Mouse (Mus musculus): ENCODE results near the gene Arih2.

The Arih2 gene

DNA sequence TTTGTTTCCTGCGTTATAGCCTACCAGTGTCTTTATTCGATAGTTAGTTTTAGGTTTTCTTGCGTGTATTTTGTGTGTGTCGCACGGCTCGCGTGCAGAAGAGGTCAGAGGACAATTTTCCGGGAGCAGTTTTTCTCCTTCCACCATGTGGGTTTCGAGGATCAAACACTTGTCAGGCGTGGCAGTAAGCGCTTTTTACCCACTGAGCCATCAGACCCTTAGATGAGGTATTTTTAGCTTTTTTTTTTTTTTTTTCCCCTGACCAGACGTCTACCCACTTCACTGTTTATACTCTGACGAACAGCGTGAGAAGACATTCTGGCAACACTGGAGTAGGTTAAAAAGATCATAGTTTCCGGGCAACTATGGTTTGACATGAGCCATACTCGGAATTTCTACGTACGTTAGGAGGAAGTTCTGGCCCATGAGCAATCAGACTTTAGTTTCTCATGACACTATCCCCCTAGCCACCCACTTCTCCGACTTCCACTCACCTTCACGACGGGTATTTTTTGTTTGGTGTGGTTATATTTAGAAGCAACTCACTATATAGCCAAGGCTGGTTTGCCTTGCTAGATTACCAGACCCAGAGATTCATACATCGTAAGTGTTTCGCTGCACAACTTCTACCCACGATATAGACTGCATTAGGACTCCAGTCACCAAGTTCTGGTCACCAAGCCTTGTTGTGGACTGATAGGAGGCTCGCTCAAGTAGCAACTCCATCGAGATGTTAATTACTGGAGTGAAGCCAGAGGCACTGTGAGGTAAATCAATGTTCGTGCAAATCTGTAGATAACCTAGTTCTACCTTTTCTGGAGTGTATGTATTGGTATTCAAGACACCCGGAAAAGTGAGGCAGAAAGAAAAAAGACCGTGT is 615 bp upstream of the Arih2 start:
- DNase-seq = no peak

GRCm38 (mm10) chr9:108648166-108648565 is 1.0 kb downstream of the Arih2 start:
- DNase-seq = peak; percentile 58

- no peak for DNase-seq
Measured at GRCm38 (mm10) chr9:108639825-108640224, 9.4 kb downstream of the Arih2 start.

- DNase-seq = no peak
Measured at GRCm38 (mm10) chr9:108635415-108635814, 13.8 kb downstream of the Arih2 start.

DNA sequence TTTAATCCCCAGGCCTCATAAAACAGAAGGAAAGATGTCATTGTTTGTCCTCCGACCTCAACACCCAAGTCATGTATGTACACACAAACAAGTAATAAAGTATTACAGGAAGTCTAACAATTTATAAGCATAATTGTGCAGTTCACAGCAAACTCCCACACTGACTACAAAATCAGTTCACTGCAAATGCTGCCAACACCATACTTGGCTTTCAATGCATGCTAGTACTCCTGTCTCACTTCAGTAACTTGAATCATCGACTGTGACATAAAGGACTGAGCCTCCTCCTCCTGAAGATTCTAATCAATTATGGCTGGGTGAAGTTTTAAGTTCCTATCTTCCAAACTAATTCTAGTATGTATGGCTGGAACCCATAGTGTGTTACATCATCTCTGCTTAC is 15.3 kb downstream of the Arih2 start:
- DNase-seq = no peak

GRCm38 (mm10) chr9:108632375-108632774 is 16.8 kb downstream of the Arih2 start:
- no peak for DNase-seq

DNA sequence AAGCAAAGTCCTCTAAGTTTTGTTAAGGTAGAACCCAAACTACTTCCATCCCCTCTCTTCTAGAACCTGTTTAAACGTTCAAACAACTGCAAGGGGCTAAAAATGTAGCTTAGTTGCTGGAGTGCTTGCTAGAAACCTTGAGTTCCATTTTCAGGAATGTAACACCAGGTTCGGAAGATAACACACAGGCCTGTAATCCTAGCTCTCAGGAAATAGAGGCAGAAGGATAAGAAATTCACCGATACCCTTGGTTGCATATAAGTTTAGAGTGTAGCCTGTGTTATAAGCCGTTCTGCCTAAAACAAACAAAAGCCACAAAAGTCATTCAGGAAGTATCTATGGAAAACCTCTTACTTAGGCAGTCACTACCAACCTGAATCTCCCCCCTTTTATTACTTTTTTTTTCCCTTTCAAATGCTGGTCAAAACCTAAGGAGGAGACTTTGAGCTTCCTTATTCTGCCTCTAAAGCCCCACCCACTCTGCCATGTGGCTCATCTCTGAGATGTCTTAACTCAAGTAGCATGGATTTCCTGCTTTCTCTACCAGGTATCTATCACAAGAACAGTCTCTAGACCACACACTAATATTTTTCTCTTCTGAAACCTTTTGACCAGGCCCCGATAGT is 17.4 kb downstream of the Arih2 start:
- DNase-seq = no peak

DNA sequence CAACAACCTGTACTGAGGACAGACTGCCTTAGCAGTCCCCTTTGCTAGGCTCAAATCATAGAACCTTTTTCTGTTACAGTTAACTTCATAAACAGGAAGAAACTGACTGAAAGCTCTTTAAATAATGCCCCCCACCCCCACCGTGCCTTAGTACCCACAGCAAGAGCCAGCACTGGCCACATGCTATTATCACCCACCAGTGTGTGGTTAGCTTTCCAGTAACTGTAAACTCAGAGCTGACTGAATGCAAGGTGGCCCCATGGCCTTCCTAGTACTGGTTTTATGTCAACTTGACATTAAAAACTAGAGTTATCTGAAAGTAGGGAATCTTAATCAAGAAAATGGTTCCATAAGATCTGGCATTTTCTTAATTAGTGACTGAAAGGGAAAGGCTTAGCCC is 18.5 kb downstream of the Arih2 start:
- no peak for DNase-seq

DNA sequence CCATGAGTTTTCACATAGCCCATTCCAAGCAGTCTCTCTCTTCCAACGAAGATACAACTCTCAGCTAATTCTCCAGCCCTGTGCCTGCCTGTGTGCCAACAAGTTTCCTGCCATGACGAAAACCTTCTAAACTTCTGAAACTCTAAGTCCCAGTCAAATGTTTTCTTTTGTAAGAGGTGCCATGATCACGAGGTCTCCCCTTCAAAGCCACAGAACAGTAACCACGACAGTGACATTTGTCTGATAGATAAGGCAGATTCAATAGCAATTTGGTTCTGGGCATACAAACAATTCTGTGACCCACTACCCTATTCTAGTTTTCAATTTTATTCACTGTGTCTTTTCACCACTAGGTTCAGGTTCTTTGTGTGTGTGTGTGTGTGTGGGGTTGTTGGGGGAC is 21.0 kb downstream of the Arih2 start:
- no peak for DNase-seq

GRCm38 (mm10) chr9:108626498-108626897 is 22.7 kb downstream of the Arih2 start:
- DNase-seq = peak; percentile 48

DNA sequence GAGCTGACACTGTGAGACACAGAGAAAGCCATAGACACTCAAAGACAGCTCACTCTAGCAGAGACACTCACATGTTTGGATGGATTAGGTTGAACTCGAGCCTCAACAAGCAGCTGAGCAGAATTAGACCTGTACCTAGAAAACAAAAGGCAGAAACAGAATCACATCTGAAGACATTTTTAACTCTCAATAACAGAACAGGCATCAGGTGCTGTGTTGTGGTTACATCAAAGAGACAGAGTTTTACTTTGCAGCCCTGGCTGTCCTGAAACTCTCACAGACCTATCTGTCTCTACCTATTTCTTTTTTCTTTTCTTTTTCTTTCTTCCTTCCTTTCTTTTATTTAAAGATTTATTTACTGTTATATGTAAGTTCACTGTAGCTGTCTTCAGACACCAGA is 31.9 kb downstream of the Arih2 start:
- no peak for DNase-seq

- no peak for DNase-seq
Measured at GRCm38 (mm10) chr9:108611488-108611887, 37.7 kb downstream of the Arih2 start.

DNA sequence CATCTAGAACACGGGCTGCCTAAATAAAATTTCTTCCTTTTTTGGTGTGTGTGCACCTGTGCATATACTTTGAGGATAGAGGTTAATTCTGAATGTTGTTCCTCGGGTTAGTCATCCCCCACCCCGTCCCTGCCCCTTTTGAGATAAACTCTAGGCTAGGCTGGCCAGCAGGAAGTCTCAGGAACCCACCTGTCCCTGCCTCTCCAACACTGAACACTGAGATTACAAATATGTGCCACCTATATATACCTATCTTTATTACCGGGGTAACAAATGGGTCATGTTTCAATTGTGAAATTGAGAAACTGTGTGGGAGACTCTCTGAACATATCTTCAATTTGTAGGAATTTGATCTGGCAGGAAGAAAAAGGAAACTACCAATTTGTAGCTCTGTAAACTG is 40.3 kb downstream of the Arih2 start:
- no peak for DNase-seq

GRCm38 (mm10) chr9:108607929-108608328 is 41.3 kb downstream of the Arih2 start:
- peak; percentile 8 for DNase-seq

GRCm38 (mm10) chr9:108601986-108602385 is 47.2 kb downstream of the Arih2 start:
- DNase-seq = no peak

DNA sequence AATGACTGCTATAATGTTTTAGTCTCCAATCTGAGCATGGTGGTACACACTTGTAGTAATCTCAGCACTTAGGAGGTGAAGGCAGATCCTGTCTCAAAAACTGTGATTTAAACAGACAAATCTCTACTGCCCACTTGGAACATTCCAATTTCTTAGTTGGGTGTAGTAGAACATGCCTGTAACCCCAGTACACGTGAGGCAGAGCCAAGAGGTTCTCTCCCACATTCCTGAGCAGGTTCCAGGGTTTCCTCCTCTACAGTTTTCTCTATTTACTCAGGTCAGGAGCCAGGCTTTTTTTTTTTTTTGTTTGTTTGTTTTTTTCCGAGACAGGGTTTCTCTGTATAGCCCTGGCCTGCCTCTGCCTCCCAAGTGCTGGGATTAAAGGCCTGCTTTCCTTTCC is 49.2 kb downstream of the Arih2 start:
- DNase-seq = no peak

- DNase-seq = no peak
Measured at GRCm38 (mm10) chr9:108599021-108599566, 50.1 kb downstream of the Arih2 start.

DNA sequence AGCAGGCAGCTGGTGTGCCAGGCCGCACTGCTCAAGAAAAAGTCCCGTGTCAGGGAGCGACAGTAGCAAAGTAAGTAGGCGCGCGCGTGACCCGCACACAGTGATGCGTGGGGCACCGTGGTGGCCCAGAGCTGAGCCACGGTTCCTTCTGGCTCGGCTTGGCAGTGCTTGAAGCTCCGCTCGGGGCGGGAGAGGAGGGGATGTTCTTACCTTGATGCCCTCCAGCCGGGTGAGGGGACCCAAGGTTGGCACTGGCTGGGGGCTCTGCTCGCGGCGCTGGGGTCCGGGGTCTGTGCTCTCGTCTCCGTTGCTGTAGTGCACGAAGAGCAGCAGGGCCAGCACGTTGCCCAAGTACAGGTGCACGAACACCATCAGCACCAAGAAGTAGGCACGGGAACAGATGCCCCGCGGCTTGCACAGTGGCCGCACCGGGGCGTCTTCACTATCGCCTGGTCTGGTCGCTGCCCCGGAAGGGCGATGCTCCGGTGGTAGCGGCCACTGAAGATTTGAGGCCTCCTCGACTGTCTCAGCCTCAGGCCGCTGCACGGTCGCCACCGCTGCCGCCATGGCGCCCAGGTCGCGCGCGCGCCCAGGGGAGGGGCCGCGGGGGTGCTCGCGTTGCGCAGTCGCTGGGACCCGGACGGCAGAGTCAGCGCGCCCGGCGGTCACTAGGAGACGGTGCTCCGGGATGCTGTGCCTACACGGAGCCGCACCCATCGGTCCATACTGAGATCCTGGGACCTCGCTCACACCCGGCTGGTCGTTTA is 52.0 kb downstream of the Arih2 start, which contains the start of gene P4htm:
TSS of gene P4htm (minus strand) at position 670 of the 767 bp plus-strand sequence.
- peak; percentile 73 for DNase-seq

DNA sequence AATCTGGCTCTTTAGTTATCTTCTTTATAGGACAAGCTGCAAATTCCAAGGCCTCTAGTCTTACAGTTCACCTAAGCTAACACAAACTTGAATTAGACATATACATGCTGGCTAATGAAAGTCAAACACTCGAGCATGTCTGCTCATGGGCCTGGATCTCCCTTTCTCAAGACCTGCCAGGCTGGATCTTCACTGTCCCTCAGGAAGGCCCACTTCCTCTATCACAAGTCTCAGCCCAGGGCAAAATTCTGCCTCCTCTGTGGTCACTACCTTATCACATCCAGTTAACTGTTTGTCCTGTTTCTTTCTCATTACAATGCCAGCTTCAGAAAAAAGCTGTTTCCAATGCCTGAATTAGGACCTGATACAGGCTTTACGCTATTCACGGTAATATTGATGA is 54.8 kb downstream of the Arih2 start:
- no peak for DNase-seq

GRCm38 (mm10) chr9:108591462-108591861 is 57.7 kb downstream of the Arih2 start:
- no peak for DNase-seq

DNA sequence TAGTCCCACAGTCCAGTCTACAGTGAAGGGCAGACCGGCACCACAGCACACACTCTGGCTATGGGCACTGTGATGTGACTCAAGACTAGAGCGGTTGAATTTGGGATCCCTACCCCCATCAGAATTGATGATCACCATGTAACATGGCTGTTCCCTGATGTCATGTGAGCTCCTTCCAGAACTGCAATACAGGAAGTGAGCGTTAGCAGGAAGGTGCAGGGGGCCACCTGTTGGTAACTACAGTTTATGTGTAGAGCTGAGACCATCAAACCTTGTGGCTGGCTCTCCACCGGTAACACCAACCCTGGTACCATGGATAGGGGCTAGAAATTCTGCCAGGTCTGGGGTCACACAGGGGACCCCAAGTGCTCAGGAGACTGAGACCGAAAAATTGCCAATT is 60.0 kb downstream of the Arih2 start:
- peak; percentile 13 for DNase-seq

DNA sequence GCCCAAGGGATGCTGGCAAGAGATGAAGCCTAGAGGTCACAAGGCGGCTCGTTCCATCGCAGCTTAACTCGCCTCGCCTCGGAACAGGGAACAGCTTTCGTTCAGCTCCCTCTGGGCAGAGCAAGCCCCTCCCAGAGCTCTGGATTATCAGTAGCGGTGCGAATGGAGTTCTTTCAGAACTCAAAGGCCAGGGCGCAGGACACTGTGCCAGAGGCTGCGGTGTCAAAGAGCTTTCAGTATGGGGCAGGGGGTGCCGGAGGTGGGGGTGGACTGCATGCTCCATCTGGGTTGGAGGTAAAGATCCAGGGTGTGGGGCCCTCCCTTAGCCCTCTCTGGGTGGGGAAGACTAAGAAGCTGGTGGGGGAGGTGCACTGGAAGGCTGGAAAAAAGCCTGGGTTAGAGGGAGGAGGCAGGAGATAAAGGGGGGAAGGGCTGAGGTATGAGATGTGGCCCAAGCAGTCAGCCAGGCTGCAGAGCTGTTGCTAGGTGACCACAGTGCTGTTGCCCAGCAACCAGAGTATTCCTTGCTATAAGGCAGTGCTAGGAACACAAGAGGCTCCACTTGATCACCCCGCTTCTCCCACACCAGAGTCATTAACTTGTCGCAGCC is 61.5 kb downstream of the Arih2 start:
- peak; percentile 66 for DNase-seq

DNA sequence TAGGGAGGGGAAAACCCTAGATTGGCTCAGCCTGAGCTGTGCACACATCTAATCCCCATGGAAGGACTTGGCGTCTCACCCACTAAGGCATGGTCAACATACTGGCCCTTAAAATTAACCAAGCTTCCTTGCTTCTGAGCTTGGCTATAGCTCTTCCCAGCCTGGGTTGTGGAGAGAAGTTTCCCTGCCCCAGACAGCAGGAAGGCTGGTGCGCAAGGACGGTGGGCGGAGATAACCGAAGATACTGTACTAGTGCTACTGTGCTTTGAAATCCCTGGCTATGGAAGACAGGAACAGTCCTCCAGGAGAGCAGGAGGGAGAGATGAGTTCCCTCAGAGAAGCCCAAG is 69.9 kb downstream of the Arih2 start:
- DNase-seq = no peak

Measured in kidney, postnatal 14 days (tissue).